Mouse (Mus musculus) myocyte (in vitro differentiated cells): ENCODE measurements around the gene Cryaa. TPM values are rescaled to one million over a fixed set of nuclear protein-coding genes. Genes with fewer than 3 reads are reported as not detected.

ENCODE experiments used
- H3K27me3 ChIP-seq: one replicate; pipeline ENCODE4 v1.6.1; 2011; ENCODE audit not compliant: control insufficient read depth, insufficient read depth, insufficient read length
- H3K36me3 ChIP-seq: one replicate; pipeline ENCODE4 v1.6.1; 2011; ENCODE audit not compliant: control insufficient read depth, insufficient read depth
- H3K4me2 ChIP-seq: one replicate; pipeline ENCODE4 v1.6.1; 2011; ENCODE audit warnings: low read depth, control low read depth
- H3K4me3 ChIP-seq: one replicate; pipeline ENCODE4 v1.5.1; 2011; ENCODE audit warnings: mild to moderate bottlenecking, control low read depth, moderate library complexity
- H3K79me2 ChIP-seq: one replicate; pipeline ENCODE4 v1.6.1; 2011; ENCODE audit not compliant: control insufficient read depth, insufficient read depth
- H3ac ChIP-seq: one replicate; pipeline ENCODE4 v1.6.1; 2011; ENCODE audit not compliant: control insufficient read depth, insufficient read length
- CEBPB ChIP-seq: IDR thresholded peaks from 2 replicates; pipeline ENCODE4 v1.6.1; 2011; ENCODE audit warnings: mild to moderate bottlenecking, moderate library complexity; ENCODE audit not compliant: poor library complexity, insufficient read depth, severe bottlenecking
- E2F4 ChIP-seq: IDR thresholded peaks from one replicate; pipeline ENCODE4 v1.6.1; 2011; ENCODE audit warnings: mild to moderate bottlenecking, control low read depth, moderate library complexity; ENCODE audit not compliant: insufficient read depth
- MAX ChIP-seq: IDR thresholded peaks from one replicate; pipeline ENCODE4 v1.6.1; 2011; ENCODE audit warnings: low read depth, mild to moderate bottlenecking, control low read depth
- MYOD1 ChIP-seq, 3 experiments: IDR thresholded peaks; one replicate each; pipeline ENCODE4 v1.6.1; 2011; ENCODE audit warnings: control low read depth in 2 of 3, low read depth in 2 of 3, mild to moderate bottlenecking in 2 of 3, moderate library complexity in 1 of 3; ENCODE audit not compliant: insufficient read length in 2 of 3, control insufficient read depth in 1 of 3
- MYOG ChIP-seq, 3 experiments: IDR thresholded peaks; one replicate each; pipeline ENCODE4 v1.6.1; 2011; ENCODE audit warnings: control low read depth in 2 of 3, low read depth in 2 of 3, mild to moderate bottlenecking in 2 of 3; ENCODE audit not compliant: insufficient read length in 2 of 3, control insufficient read depth in 1 of 3, insufficient read depth in 1 of 3
- POLR2A ChIP-seq: IDR thresholded peaks from one replicate; pipeline ENCODE4 v1.6.1; 2011; ENCODE audit warnings: low read depth, mild to moderate bottlenecking, control low read depth, moderate library complexity; ENCODE audit not compliant: insufficient read length
- POLR2AphosphoS2 ChIP-seq: IDR thresholded peaks from one replicate; pipeline ENCODE4 v1.6.1; 2011; ENCODE audit warnings: low read depth, control low read depth; ENCODE audit not compliant: insufficient read length
- REST ChIP-seq: IDR thresholded peaks from one replicate; pipeline ENCODE4 v1.6.1; 2011; ENCODE audit warnings: mild to moderate bottlenecking, control low read depth, moderate library complexity; ENCODE audit not compliant: insufficient read depth, insufficient read length
- SRF ChIP-seq: IDR thresholded peaks from one replicate; pipeline ENCODE4 v1.6.1; 2011; ENCODE audit warnings: low read depth; ENCODE audit not compliant: control insufficient read depth, insufficient read length
- TCF12 ChIP-seq: IDR thresholded peaks from one replicate; pipeline ENCODE4 v1.6.1; 2011; ENCODE audit warnings: mild to moderate bottlenecking, control low read depth; ENCODE audit not compliant: poor library complexity, insufficient read depth, severe bottlenecking
- TCF3 ChIP-seq: IDR thresholded peaks from one replicate; pipeline ENCODE4 v1.6.1; 2011; ENCODE audit warnings: low read depth, control low read depth; ENCODE audit not compliant: insufficient read length
- USF1 ChIP-seq: IDR thresholded peaks from one replicate; pipeline ENCODE4 v1.6.1; 2011; ENCODE audit warnings: low read depth, mild to moderate bottlenecking, control low read depth, moderate library complexity
- polyA plus RNA-seq: library from polyadenylated mRNA; unstranded; fragments of >200 nt; fragmentation: generic; extraction: Trizol; gene quantifications from one replicate; pipeline ENCODE4 v1.2.1, GENCODE M21; 2012; ENCODE audit warnings: missing spikeins

Cryaa gene
- not detected for polyA plus RNA-seq

DNA sequence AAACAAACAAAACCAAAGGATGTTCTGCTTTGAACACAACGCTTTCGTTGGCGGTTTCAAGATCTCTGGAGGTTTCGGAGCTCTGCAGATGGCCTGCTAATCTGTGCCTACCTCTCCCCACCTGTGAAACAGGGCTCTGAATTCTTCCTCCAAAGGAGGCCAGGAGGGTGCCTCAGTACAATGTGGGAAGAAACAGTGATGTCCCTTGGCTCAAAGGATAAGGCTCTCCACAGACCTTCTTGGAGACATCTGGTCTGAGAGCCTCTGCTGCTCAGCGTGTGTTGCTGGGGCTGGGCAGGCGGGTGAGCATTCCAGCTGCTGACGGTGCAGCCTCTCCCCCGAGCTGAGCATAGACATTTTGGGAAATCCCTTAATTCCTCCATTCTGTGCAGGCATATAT is at the start of gene Cryaa:
Gene Cryaa, plus strand, starts transcription at position 301 of the 400 bp plus-strand sequence.
- no peaks in the 10 kb centered on the region for H3K36me3 ChIP-seq
- H3K4me3 ChIP-seq: no peak within 1 kb of the TSS
- H3K27me3 ChIP-seq: peaks cover 20% of the 10 kb centered on the region
- H3K79me2 ChIP-seq: no peaks in the 10 kb centered on the region
- TF ChIP-seq TCF12 (no peak), MYOD1 (IDR thresholded peaks at IDR 0.05; ENCODE audit: control insufficient read depth in 1 of 3, insufficient read length in 2 of 3, low read depth in 2 of 3) (no peak), POLR2AphosphoS2 (no peak), MYOG (IDR thresholded peaks at IDR 0.05; ENCODE audit: control insufficient read depth in 1 of 3, insufficient read depth in 1 of 3, insufficient read length in 2 of 3, low read depth in 2 of 3) (no peak), E2F4 (no peak), REST (no peak), POLR2A (no peak)
- H3K4me2 ChIP-seq: no peak within 1 kb of the TSS
- no peak within 1 kb of the TSS for H3ac ChIP-seq

GRCm38 (mm10) chr17:31627961-31628360 is 49.6 kb upstream of the Cryaa start:
- Histone ChIP-seq H3K4me3 (no peak overlapping the region), H3K4me2 (no peak overlapping the region), H3ac (no peak overlapping the region), H3K36me3 (no peaks in the 10 kb centered on the region), H3K79me2 (no peaks in the 10 kb centered on the region), H3K27me3 (peaks cover 17% of the 10 kb centered on the region)
- TF ChIP-seq CEBPB (no peak), MAX (no peak), POLR2AphosphoS2 (no peak), REST (no peak), E2F4 (no peak), USF1 (no peak), MYOD1 (IDR thresholded peaks at IDR 0.05; ENCODE audit: control insufficient read depth in 1 of 3, insufficient read length in 2 of 3, low read depth in 2 of 3) (no peak), POLR2A (no peak), SRF (no peak), TCF3 (no peak), MYOG (IDR thresholded peaks at IDR 0.05; ENCODE audit: control insufficient read depth in 1 of 3, insufficient read depth in 1 of 3, insufficient read length in 2 of 3, low read depth in 2 of 3) (no peak), TCF12 (no peak)

DNA sequence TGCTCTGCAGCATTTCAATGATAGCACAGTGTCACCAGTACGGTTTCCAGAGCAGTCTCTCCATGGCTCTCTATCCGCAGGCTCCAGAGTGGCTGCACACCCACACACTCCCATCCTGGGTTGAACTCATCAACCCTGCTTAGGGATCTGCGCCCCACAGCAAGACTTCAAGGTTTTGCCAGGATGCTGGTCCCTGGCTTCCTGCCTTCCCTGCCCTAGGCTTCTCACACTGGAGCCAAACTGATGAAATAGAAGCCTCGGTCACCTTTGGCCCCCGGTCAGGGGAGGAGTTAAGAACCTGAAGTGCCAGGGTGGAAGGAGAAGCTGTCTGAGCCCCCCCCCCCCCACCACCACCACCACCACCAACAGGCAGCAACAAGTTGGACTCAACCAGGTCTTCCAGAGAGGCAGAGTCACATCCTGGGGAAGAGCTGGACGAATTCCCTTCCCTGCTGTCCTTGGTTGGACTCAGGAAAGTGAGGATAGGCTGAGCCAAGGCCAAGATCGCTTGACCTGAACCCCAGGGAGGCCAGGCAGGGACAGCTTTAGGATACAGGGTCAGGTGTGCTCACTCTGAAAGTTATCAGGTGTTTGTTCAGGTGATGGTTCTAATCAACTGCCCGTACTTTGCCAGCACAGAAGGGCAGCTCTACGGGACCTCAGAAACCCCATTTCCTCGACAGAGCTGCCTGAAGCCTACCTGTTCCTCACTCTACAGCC is 46.4 kb upstream of the Cryaa start:
- Histone ChIP-seq H3K36me3 (no peaks in the 10 kb centered on the region), H3K79me2 (no peaks in the 10 kb centered on the region), H3K4me2 (no peak overlapping the region), H3K27me3 (peaks cover 5% of the 10 kb centered on the region), H3ac (no peak overlapping the region), H3K4me3 (no peak overlapping the region)
- TF ChIP-seq CEBPB (no peak), POLR2A (no peak), TCF3 (no peak), SRF (no peak), POLR2AphosphoS2 (no peak), MAX (no peak)

DNA sequence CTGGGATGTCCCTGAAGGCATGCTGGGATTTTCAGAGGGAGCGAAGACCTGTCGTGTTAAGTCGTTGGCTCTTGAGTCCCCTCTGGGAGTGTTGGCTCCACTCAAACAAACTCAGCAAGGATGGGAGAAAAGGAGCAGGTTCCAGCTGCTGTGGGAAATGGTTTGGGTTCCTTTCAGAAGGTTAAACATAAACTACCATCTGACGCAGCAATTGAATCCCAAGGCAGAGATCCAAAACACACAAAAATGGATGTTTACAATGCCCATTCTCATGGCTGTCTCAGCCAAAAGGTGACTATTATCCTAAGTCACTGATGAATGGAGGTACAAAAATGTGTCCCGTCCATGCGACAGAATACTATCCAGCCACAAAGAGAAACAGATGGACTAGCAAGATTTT is 44.6 kb upstream of the Cryaa start:
- no peak overlapping the region for H3K4me3 ChIP-seq
- no peak for TF ChIP-seq POLR2AphosphoS2
- TF ChIP-seq TCF3: no peak
- no peak for TF ChIP-seq CEBPB
- TF ChIP-seq MYOG (IDR thresholded peaks at IDR 0.05; ENCODE audit: control insufficient read depth in 1 of 3, insufficient read depth in 1 of 3, insufficient read length in 2 of 3, low read depth in 2 of 3): no peak
- TF ChIP-seq MAX: no peak
- TF ChIP-seq SRF: no peak
- no peak for TF ChIP-seq POLR2A
- no peak for TF ChIP-seq MYOD1 (IDR thresholded peaks at IDR 0.05; ENCODE audit: control insufficient read depth in 1 of 3, insufficient read length in 2 of 3, low read depth in 2 of 3)
- no peak for TF ChIP-seq REST
- TF ChIP-seq TCF12: no peak
- TF ChIP-seq USF1: no peak
- TF ChIP-seq E2F4: no peak
- H3K36me3 ChIP-seq: no peaks in the 10 kb centered on the region
- H3ac ChIP-seq: no peak overlapping the region
- no peaks in the 10 kb centered on the region for H3K79me2 ChIP-seq
- peaks cover 19% of the 10 kb centered on the region for H3K27me3 ChIP-seq
- H3K4me2 ChIP-seq: no peak overlapping the region

- peaks cover 19% of the 10 kb centered on the region for H3K27me3 ChIP-seq
- H3K4me3 ChIP-seq: no peak overlapping the region
- no peak overlapping the region for H3ac ChIP-seq
- H3K79me2 ChIP-seq: no peaks in the 10 kb centered on the region
- no peak for TF ChIP-seq REST
- TF ChIP-seq MYOD1 (IDR thresholded peaks at IDR 0.05; ENCODE audit: control insufficient read depth in 1 of 3, insufficient read length in 2 of 3, low read depth in 2 of 3): no peak
- no peak for TF ChIP-seq SRF
- H3K4me2 ChIP-seq: no peak overlapping the region
- no peaks in the 10 kb centered on the region for H3K36me3 ChIP-seq
Observed at GRCm38 (mm10) chr17:31634896-31635295, 42.7 kb upstream of the Cryaa start.
